Mouse (Mus musculus) right cerebral cortex, adult 2 months (tissue): ENCODE data around the gene Rtn4r.

Source experiments
- DNase-seq, 2 experiments: peaks; one replicate each; pipeline ENCODE4 v3.0.0; 2021 to 2022; ENCODE audit warnings: low spot score in 2 of 2

Gene Rtn4r

GRCm38 (mm10) chr16:18156579-18157350, 29.3 kb downstream of the Rtn4r start:
- no peak for DNase-seq

GRCm38 (mm10) chr16:18159255-18159654, 31.8 kb downstream of the Rtn4r start:
- DNase-seq = no peak

GRCm38 (mm10) chr16:18159778-18160177, 32.3 kb downstream of the Rtn4r start:
- DNase-seq = no peak

GRCm38 (mm10) chr16:18160514-18160913, 33.1 kb downstream of the Rtn4r start:
- no peak for DNase-seq

GRCm38 (mm10) chr16:18161190-18161589, 33.7 kb downstream of the Rtn4r start:
- no peak for DNase-seq

GRCm38 (mm10) chr16:18164642-18165238, 37.3 kb downstream of the Rtn4r start:
- no peak for DNase-seq

GRCm38 (mm10) chr16:18166613-18167190, 39.3 kb downstream of the Rtn4r start:
- DNase-seq = no peak

GRCm38 (mm10) chr16:18169156-18169555, 41.7 kb downstream of the Rtn4r start:
- no peak for DNase-seq

- no peak for DNase-seq
These were observed 42.3 kb downstream of the Rtn4r start for GRCm38 (mm10) chr16:18169776-18170175.

- peak; percentile 86 to 91 for DNase-seq
These were observed 44.9 kb downstream of the Rtn4r start for GRCm38 (mm10) chr16:18172266-18172855.

GRCm38 (mm10) chr16:18173231-18173630, 45.8 kb downstream of the Rtn4r start:
- peak; percentile 79 to 84 for DNase-seq

- DNase-seq = peak; percentile 75 to 79
These were observed 46.3 kb downstream of the Rtn4r start for GRCm38 (mm10) chr16:18173788-18174187.

GRCm38 (mm10) chr16:18175817-18176541, 48.5 kb downstream of the Rtn4r start:
- DNase-seq = no peak

- no peak for DNase-seq
These were observed 49.3 kb downstream of the Rtn4r start for GRCm38 (mm10) chr16:18176758-18177157.

- no peak for DNase-seq
These were observed 52.1 kb downstream of the Rtn4r start for GRCm38 (mm10) chr16:18179591-18179990.

- no peak for DNase-seq
These were observed 54.0 kb downstream of the Rtn4r start for GRCm38 (mm10) chr16:18181398-18181797.

GRCm38 (mm10) chr16:18182766-18183165, 55.3 kb downstream of the Rtn4r start:
- DNase-seq = no peak

GRCm38 (mm10) chr16:18185715-18186449, 58.4 kb downstream of the Rtn4r start:
- DNase-seq = no peak

GRCm38 (mm10) chr16:18186798-18187197, 59.4 kb downstream of the Rtn4r start:
- DNase-seq = no peak

- no peak for DNase-seq
These were observed 59.8 kb downstream of the Rtn4r start for GRCm38 (mm10) chr16:18187221-18187620.

- no peak for DNase-seq
These were observed 63.6 kb downstream of the Rtn4r start for GRCm38 (mm10) chr16:18191006-18191405.
